Mouse (Mus musculus) megakaryocyte, embryonic 14.5 days (primary cell): ENCODE measurements around the gene Mrpl41.

Experiments
- FLI1 ChIP-seq: IDR thresholded peaks from 2 replicates; pipeline ENCODE4 v1.6.1; 2012; ENCODE audit warnings: low read length, inconsistent platforms, mixed read lengths
- GATA1 ChIP-seq: IDR thresholded peaks from 3 replicates; pipeline ENCODE4 v1.6.1; 2012; ENCODE audit warnings: mixed read lengths, low read length, inconsistent platforms, borderline replicate concordance

GRCm38 (mm10) chr2:24926965-24927358, 47.9 kb downstream of the Mrpl41 start:
- TF ChIP-seq GATA1 (no peak), FLI1 (no peak)
